Mouse (Mus musculus) megakaryocyte-erythroid progenitor cell, adult 5-6 weeks (primary cell): ENCODE results near the gene Olfr312. TPM values are rescaled to one million over a fixed set of nuclear protein-coding genes. Genes with fewer than 3 reads are reported as not detected.
A peak's percentile ranks its signal among the peaks of the same experiment; 100 is the strongest.

Experiments used
- ATAC-seq: replicated peaks from 2 replicates; pipeline ENCODE4 v1.8.0; 2016; ENCODE audit warnings: mild to moderate bottlenecking, inconsistent platforms; ENCODE audit not compliant: severe bottlenecking, poor library complexity, low FRiP score, low TSS enrichment
- total RNA-seq, 2 experiments: library from RNA; stranded (forward) in 1 of 2; stranded (reverse) in 1 of 2; fragments of 200-1000, 215-1000 nt in 1 of 2; fragments of >200 nt in 1 of 2; fragmentation: Nextera tagmentation in 1 of 2; gene quantifications; 2 replicates each; pipeline ENCODE4 v1.2.3; 2014 to 2017

Gene Olfr312
- total RNA-seq, 2 experiments from 2014 or later, result not detected

GRCm38 (mm10) chr11:58846919-58847461 lies 18.0 kb downstream of the Olfr312 start, which contains the start of gene Gm12258:
Gene Gm12258, plus strand, starts transcription at chr11:58847158.
- peak; percentile 100 for ATAC-seq

- ATAC-seq, result no peak; the same call in 1 of the 2 replicates
Measured at GRCm38 (mm10) chr11:58847636-58848035, 18.6 kb downstream of the Olfr312 start.

- ATAC-seq, result no peak
Measured at GRCm38 (mm10) chr11:58849731-58850130, 20.7 kb downstream of the Olfr312 start.

- no peak for ATAC-seq
Measured at GRCm38 (mm10) chr11:58860744-58861143, 31.7 kb downstream of the Olfr312 start.

GRCm38 (mm10) chr11:58867039-58867953 lies 38.3 kb downstream of the Olfr312 start, which contains the start of gene 2810021J22Rik:
Gene 2810021J22Rik, plus strand, starts transcription at chr11:58867216.
- peak; percentile 96 for ATAC-seq

GRCm38 (mm10) chr11:58867954-58868330 lies 38.9 kb downstream of the Olfr312 start:
- 0 out of 2 replicates have a peak, but pooled peaks have one; percentile 47 for ATAC-seq

GRCm38 (mm10) chr11:58870961-58871360 lies 41.9 kb downstream of the Olfr312 start:
- no peak for ATAC-seq

GRCm38 (mm10) chr11:58883756-58884155 lies 54.7 kb downstream of the Olfr312 start:
- ATAC-seq, result no peak

Other genes with a start within 250 kb of the Olfr312 start
- not detected in 2 replicates for gene Olfr324, start 234.1 kb upstream of the Olfr312 start, total RNA-seq (2014; fragmentation: Nextera tagmentation)
- not detected in 2 replicates for gene Olfr324, start 234.1 kb upstream of the Olfr312 start, total RNA-seq (2017)
- not detected in 2 replicates for gene 2210407C18Rik, start 213.2 kb upstream of the Olfr312 start, total RNA-seq (2014; fragmentation: Nextera tagmentation)
- not detected in 2 replicates for gene 2210407C18Rik, start 213.2 kb upstream of the Olfr312 start, total RNA-seq (2017)
- not detected in 2 replicates for gene Olfr323, start 198.7 kb upstream of the Olfr312 start, total RNA-seq (2014; fragmentation: Nextera tagmentation)
- not detected in 2 replicates for gene Olfr323, start 198.7 kb upstream of the Olfr312 start, total RNA-seq (2017)
- gene Trim58, start 188.8 kb upstream of the Olfr312 start, total RNA-seq (2014; fragmentation: Nextera tagmentation), result 10.9 and 13.2 TPM in 2 replicates
- gene Trim58, start 188.8 kb upstream of the Olfr312 start, total RNA-seq (2017), result 5.3 and 8.0 TPM in 2 replicates
- not detected in 2 replicates for gene Olfr322, start 170.5 kb upstream of the Olfr312 start, total RNA-seq (2014; fragmentation: Nextera tagmentation)
- gene Olfr322, start 170.5 kb upstream of the Olfr312 start, total RNA-seq (2017), result 0.15 TPM in 1 of 2 replicates, not detected in the other
- not detected in 2 replicates for gene Olfr320, start 148.1 kb upstream of the Olfr312 start, total RNA-seq (2014; fragmentation: Nextera tagmentation)
- not detected in 2 replicates for gene Olfr320, start 148.1 kb upstream of the Olfr312 start, total RNA-seq (2017)
- gene Olfr319, start 130.1 kb upstream of the Olfr312 start, total RNA-seq (2014; fragmentation: Nextera tagmentation), result not detected in 2 replicates
- not detected in 2 replicates for gene Olfr319, start 130.1 kb upstream of the Olfr312 start, total RNA-seq (2017)
- not detected in 2 replicates for gene Olfr318, start 105.2 kb upstream of the Olfr312 start, total RNA-seq (2014; fragmentation: Nextera tagmentation)
- gene Olfr318, start 105.2 kb upstream of the Olfr312 start, total RNA-seq (2017), result not detected in 2 replicates
- gene Olfr317, start 90.0 kb upstream of the Olfr312 start, total RNA-seq (2014; fragmentation: Nextera tagmentation), result not detected in 2 replicates
- gene Olfr317, start 90.0 kb upstream of the Olfr312 start, total RNA-seq (2017), result not detected in 2 replicates
- not detected in 2 replicates for gene Olfr316, start 76.5 kb upstream of the Olfr312 start, total RNA-seq (2014; fragmentation: Nextera tagmentation)
- not detected in 2 replicates for gene Olfr316, start 76.5 kb upstream of the Olfr312 start, total RNA-seq (2017)
- gene Olfr315, start 56.0 kb upstream of the Olfr312 start, total RNA-seq (2014; fragmentation: Nextera tagmentation), result not detected in 2 replicates
- gene Olfr315, start 56.0 kb upstream of the Olfr312 start, total RNA-seq (2017), result not detected in 2 replicates
- not detected in 2 replicates for gene Olfr314, start 46.3 kb upstream of the Olfr312 start, total RNA-seq (2014; fragmentation: Nextera tagmentation)
- not detected in 2 replicates for gene Olfr314, start 46.3 kb upstream of the Olfr312 start, total RNA-seq (2017)
- gene Fam183b, start 27.3 kb upstream of the Olfr312 start, total RNA-seq (2014; fragmentation: Nextera tagmentation), result not detected in 2 replicates
- gene Fam183b, start 27.3 kb upstream of the Olfr312 start, total RNA-seq (2017), result not detected in 2 replicates
- gene Olfr313, start 14.2 kb upstream of the Olfr312 start, total RNA-seq (2014; fragmentation: Nextera tagmentation), result not detected in 2 replicates
- gene Olfr313, start 14.2 kb upstream of the Olfr312 start, total RNA-seq (2017), result not detected in 2 replicates
- gene Olfr311, start 10.0 kb downstream of the Olfr312 start, total RNA-seq (2014; fragmentation: Nextera tagmentation), result not detected in 2 replicates
- gene Olfr311, start 10.0 kb downstream of the Olfr312 start, total RNA-seq (2017), result not detected in 2 replicates
- 3.4 and 6.6 TPM in 2 replicates for gene Gm12258, start 17.9 kb downstream of the Olfr312 start, total RNA-seq (2014; fragmentation: Nextera tagmentation)
- 0.75 and 7.4 TPM in 2 replicates for gene Gm12258, start 17.9 kb downstream of the Olfr312 start, total RNA-seq (2017)
- gene 2810021J22Rik, start 38.0 kb downstream of the Olfr312 start, total RNA-seq (2014; fragmentation: Nextera tagmentation), result 4.5 and 7.1 TPM in 2 replicates
- 3.5 and 4.9 TPM in 2 replicates for gene 2810021J22Rik, start 38.0 kb downstream of the Olfr312 start, total RNA-seq (2017)
- gene Zfp39, start 75.0 kb downstream of the Olfr312 start, total RNA-seq (2014; fragmentation: Nextera tagmentation), result 19.2 and 24.5 TPM in 2 replicates
- 18.3 and 20.5 TPM in 2 replicates for gene Zfp39, start 75.0 kb downstream of the Olfr312 start, total RNA-seq (2017)
- 34.1 and 34.2 TPM in 2 replicates for gene Btnl10, start 88.7 kb downstream of the Olfr312 start, total RNA-seq (2014; fragmentation: Nextera tagmentation)
- 11.5 and 18.8 TPM in 2 replicates for gene Btnl10, start 88.7 kb downstream of the Olfr312 start, total RNA-seq (2017)
- gene Rnf187, start 109.7 kb downstream of the Olfr312 start, total RNA-seq (2014; fragmentation: Nextera tagmentation), result 115 and 146 TPM in 2 replicates
- 101 and 108 TPM in 2 replicates for gene Rnf187, start 109.7 kb downstream of the Olfr312 start, total RNA-seq (2017)
- 21.1 and 27.6 TPM in 2 replicates for gene Hist3h2ba, start 119.7 kb downstream of the Olfr312 start, total RNA-seq (2014; fragmentation: Nextera tagmentation)
- gene Hist3h2ba, start 119.7 kb downstream of the Olfr312 start, total RNA-seq (2017), result 6.3 and 6.5 TPM in 2 replicates
- 29.7 and 39.9 TPM in 2 replicates for gene Hist3h2a, start 125.4 kb downstream of the Olfr312 start, total RNA-seq (2014; fragmentation: Nextera tagmentation)
- gene Hist3h2a, start 125.4 kb downstream of the Olfr312 start, total RNA-seq (2017), result 238 and 296 TPM in 2 replicates
- not detected in 2 replicates for gene Trim17, start 125.4 kb downstream of the Olfr312 start, total RNA-seq (2014; fragmentation: Nextera tagmentation)
- gene Trim17, start 125.4 kb downstream of the Olfr312 start, total RNA-seq (2017), result not detected in 2 replicates
- gene Trim11, start 148.9 kb downstream of the Olfr312 start, total RNA-seq (2014; fragmentation: Nextera tagmentation), result 22.7 and 28.2 TPM in 2 replicates
- 13.9 and 19.2 TPM in 2 replicates for gene Trim11, start 148.9 kb downstream of the Olfr312 start, total RNA-seq (2017)